Mouse (Mus musculus) stomach, postnatal 0 days (tissue): ENCODE results near the gene Ubd.

ENCODE experiments used
- CTCF ChIP-seq: IDR thresholded peaks from 2 replicates; pipeline ENCODE4 v1.5.1; 2016; ENCODE audit warnings: antibody characterized with exemption, low read depth, mild to moderate bottlenecking, moderate library complexity
- EP300 ChIP-seq: optimal IDR thresholded peaks from 2 replicates; pipeline ENCODE3; 2016; ENCODE audit warnings: antibody characterized with exemption

DNA sequence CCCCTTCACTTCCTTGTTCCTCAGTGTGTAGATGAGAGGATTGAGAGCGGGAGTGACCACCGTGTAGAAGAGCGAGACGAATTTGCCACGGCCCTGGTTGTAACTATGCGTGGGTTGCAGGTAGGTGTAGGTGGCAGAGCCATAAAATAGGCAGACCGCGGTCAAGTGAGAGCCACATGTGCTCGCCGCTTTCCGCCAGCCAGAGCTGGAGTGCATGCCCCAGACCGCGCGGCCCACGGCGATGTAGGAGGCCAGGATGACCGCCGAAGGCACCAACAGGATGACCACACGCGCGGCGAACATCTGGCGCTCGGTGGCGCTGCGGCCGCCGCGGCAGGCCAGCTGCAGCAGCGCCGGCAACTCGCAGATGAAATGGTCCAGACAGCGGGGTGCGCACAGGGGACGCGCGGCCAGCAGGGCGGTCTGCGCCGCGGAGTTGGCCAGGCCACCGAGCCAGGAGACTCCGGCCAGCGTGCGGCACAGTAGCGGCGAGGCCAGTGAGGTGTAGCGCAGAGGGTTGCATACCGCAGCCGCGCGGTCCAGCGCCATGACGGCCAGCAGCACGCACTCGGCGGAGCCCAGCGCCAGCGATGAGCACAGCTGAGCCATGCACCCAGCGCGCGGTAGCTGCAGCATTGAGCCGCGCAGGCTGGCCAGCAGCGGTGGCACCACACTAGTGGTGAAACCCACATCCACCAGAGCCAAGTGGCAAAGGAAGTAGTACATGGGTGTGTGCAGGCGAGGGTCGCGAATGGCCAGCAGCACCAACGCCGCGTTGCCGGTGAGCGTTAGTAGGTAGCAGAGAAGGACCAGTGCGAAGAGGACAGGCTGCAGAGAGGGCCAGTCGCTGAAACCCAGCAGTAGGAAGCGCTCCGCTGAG, 3.4 kb downstream of the Ubd start:
- no peak for TF ChIP-seq EP300
- peak; percentile 27; the same call in 1 of the 2 replicates for TF ChIP-seq CTCF
